Mouse (Mus musculus): ENCODE data around the gene Fibp. TPM values are rescaled to one million over a fixed set of nuclear protein-coding genes. Genes with fewer than 3 reads are reported as not detected.

The Fibp gene
- polyA plus RNA-seq (2021): 92.2 TPM

GRCm38 (mm10) chr19:5460465-5460911 is at the start of gene Fibp:
Fibp (plus strand) TSS chr19:5460615.
- CTCF ChIA-PET: interaction anchor here (0.9 to 11.3 kb wide), 5 partner anchors 10 to 36 kb away, joined by 3 to 143 read pairs (median 3); partner anchors contain the start of genes Cfl1, Drap1 and Mus81
- in situ Hi-C loops (cut with MboI; ENCODE audit: low pct_unique_long_range_greater_than_20kb): no loop called here
- no peaks in the 10 kb centered on the region for H3K27me3 ChIP-seq
- no peak for TF ChIP-seq CTCF (IDR thresholded peaks at IDR 0.05)
- ATAC-seq (peak; percentile 29), DNase-seq (ENCODE audit: low read depth, low spot score) (no peak)
- POLR2A ChIA-PET: interaction anchor here (0.9 to 4.1 kb wide), 8 partner anchors 11 to 28 kb away, joined by 3 to 29 read pairs (median 5); partner anchors contain the start of genes Efemp2 and Mus81

- TF ChIP-seq CTCF (IDR thresholded peaks at IDR 0.05): no peak
- no peaks in the 10 kb centered on the region for H3K27me3 ChIP-seq
- CTCF ChIA-PET: interaction anchor here (0.9 to 1.4 kb wide), 2 partner anchors 9 to 10 kb away, joined by 3 to 4 read pairs; partner anchors contain the start of gene Tsga10ip
- POLR2A ChIA-PET: no interaction called here
- DNase-seq (ENCODE audit: low read depth, low spot score) (no peak), ATAC-seq (no peak)
- in situ Hi-C loops (cut with MboI; ENCODE audit: low pct_unique_long_range_greater_than_20kb): no loop called here
Observed at GRCm38 (mm10) chr19:5410641-5411040, 49.8 kb upstream of the Fibp start.

GRCm38 (mm10) chr19:5411961-5412360 is 48.5 kb upstream of the Fibp start:
- no peak for ATAC-seq
- TF ChIP-seq CTCF (IDR thresholded peaks at IDR 0.05): no peak
- no peak for DNase-seq (ENCODE audit: low read depth, low spot score)
- in situ Hi-C loops (cut with MboI; ENCODE audit: low pct_unique_long_range_greater_than_20kb): no loop called here
- CTCF ChIA-PET: no interaction called here
- H3K27me3 ChIP-seq: no peaks in the 10 kb centered on the region
- POLR2A ChIA-PET: interaction anchor here (1.2 kb wide), 1 partner anchor 13 kb away, joined by 4 read pairs; the partner anchor contains the start of genes AI837181 and Drap1

- ChIA-PET POLR2A (no interaction called here), CTCF (no interaction called here)
- no peaks in the 10 kb centered on the region for H3K27me3 ChIP-seq
- ATAC-seq (no peak), DNase-seq (ENCODE audit: low read depth, low spot score) (no peak)
- in situ Hi-C loops (cut with MboI; ENCODE audit: low pct_unique_long_range_greater_than_20kb): no loop called here
- no peak for TF ChIP-seq CTCF (IDR thresholded peaks at IDR 0.05)
Observed at GRCm38 (mm10) chr19:5413840-5414239, 46.6 kb upstream of the Fibp start.

- POLR2A ChIA-PET: no interaction called here
- DNase-seq (ENCODE audit: low read depth, low spot score) (no peak), ATAC-seq (no peak)
- no peaks in the 10 kb centered on the region for H3K27me3 ChIP-seq
- in situ Hi-C loops (cut with MboI; ENCODE audit: low pct_unique_long_range_greater_than_20kb): no loop called here
- no peak for TF ChIP-seq CTCF (IDR thresholded peaks at IDR 0.05)
- CTCF ChIA-PET: no interaction called here
Observed at GRCm38 (mm10) chr19:5414534-5414957, 45.9 kb upstream of the Fibp start.

GRCm38 (mm10) chr19:5418750-5419466 is 41.5 kb upstream of the Fibp start:
- no peak for ATAC-seq
- H3K27me3 ChIP-seq: no peaks in the 10 kb centered on the region
- no peak for TF ChIP-seq CTCF (IDR thresholded peaks at IDR 0.05)
- POLR2A ChIA-PET: interaction anchor here (0.6 kb wide), 1 partner anchor 537 kb away, joined by 6 read pairs; no protein-coding TSS in a partner anchor
- CTCF ChIA-PET: interaction anchor here (1.0 to 1.3 kb wide), 2 partner anchors 10 to 12 kb away, joined by 3 to 6 read pairs; no protein-coding TSS in a partner anchor
- no peak for DNase-seq (ENCODE audit: low read depth, low spot score)
- in situ Hi-C loops (cut with MboI; ENCODE audit: low pct_unique_long_range_greater_than_20kb): no loop called here

- TF ChIP-seq CTCF (IDR thresholded peaks at IDR 0.05): no peak
- POLR2A ChIA-PET: no interaction called here
- no peaks in the 10 kb centered on the region for H3K27me3 ChIP-seq
- ATAC-seq: no peak
- in situ Hi-C loops (cut with MboI; ENCODE audit: low pct_unique_long_range_greater_than_20kb): no loop called here
- no peak for DNase-seq (ENCODE audit: low read depth, low spot score)
- CTCF ChIA-PET: interaction anchor here (1.0 to 1.3 kb wide), 2 partner anchors 11 to 12 kb away, joined by 3 to 6 read pairs; no protein-coding TSS in a partner anchor
Observed at GRCm38 (mm10) chr19:5419630-5420029, 40.8 kb upstream of the Fibp start.

GRCm38 (mm10) chr19:5420579-5420978 is 39.8 kb upstream of the Fibp start:
- no peak for ATAC-seq
- POLR2A ChIA-PET: no interaction called here
- no peak for TF ChIP-seq CTCF (IDR thresholded peaks at IDR 0.05)
- CTCF ChIA-PET: no interaction called here
- H3K27me3 ChIP-seq: no peaks in the 10 kb centered on the region
- in situ Hi-C loops (cut with MboI; ENCODE audit: low pct_unique_long_range_greater_than_20kb): no loop called here
- DNase-seq (ENCODE audit: low read depth, low spot score): no peak

- H3K27me3 ChIP-seq: no peaks in the 10 kb centered on the region
- DNase-seq (ENCODE audit: low read depth, low spot score): no peak
- no peak for TF ChIP-seq CTCF (IDR thresholded peaks at IDR 0.05)
- CTCF ChIA-PET: no interaction called here
- POLR2A ChIA-PET: interaction anchor here (1.1 to 1.4 kb wide), 2 partner anchors 12 to 67 kb away, joined by 3 read pairs; partner anchors contain the start of gene Mus81
- in situ Hi-C loops (cut with MboI; ENCODE audit: low pct_unique_long_range_greater_than_20kb): no loop called here
- no peak for ATAC-seq
Observed at GRCm38 (mm10) chr19:5421784-5422183, 38.6 kb upstream of the Fibp start.

GRCm38 (mm10) chr19:5422267-5422666 is 38.1 kb upstream of the Fibp start:
- ChIA-PET POLR2A (interaction anchor here (0.7 to 1.4 kb wide), 3 partner anchors 13 to 279 kb away, joined by 3 to 4 read pairs (median 3); partner anchors contain the start of gene Mus81), CTCF (no interaction called here)
- DNase-seq (ENCODE audit: low read depth, low spot score) (no peak), ATAC-seq (no peak)
- H3K27me3 ChIP-seq: no peaks in the 10 kb centered on the region
- no peak for TF ChIP-seq CTCF (IDR thresholded peaks at IDR 0.05)
- in situ Hi-C loops (cut with MboI; ENCODE audit: low pct_unique_long_range_greater_than_20kb): no loop called here

GRCm38 (mm10) chr19:5422895-5423443 is 37.4 kb upstream of the Fibp start:
- no peak for ATAC-seq

More at GRCm38 (mm10) chr19:5422895-5423443, 37.4 kb upstream of the Fibp start:
- in situ Hi-C loops (cut with MboI; ENCODE audit: low pct_unique_long_range_greater_than_20kb): no loop called here
- DNase-seq (ENCODE audit: low read depth, low spot score): no peak
- ChIA-PET CTCF (no interaction called here), POLR2A (interaction anchor here (1.4 kb wide), 1 partner anchor 13 kb away, joined by 3 read pairs; no protein-coding TSS in a partner anchor)
- no peaks in the 10 kb centered on the region for H3K27me3 ChIP-seq
- TF ChIP-seq CTCF (IDR thresholded peaks at IDR 0.05): no peak

Data from Patski (cell line).